Mouse (Mus musculus) left cerebral cortex, adult 9 months (tissue): ENCODE data around the gene Nemp2.
A peak's percentile ranks its signal among the peaks of the same experiment; 100 is the strongest.

Experiments used
- DNase-seq, 2 experiments: peaks; one replicate each; pipeline ENCODE4 v3.0.0; 2022; ENCODE audit warnings: low spot score in 2 of 2

Gene Nemp2

GRCm38 (mm10) chr1:52630248-52630936, at the start of gene Nemp2:
Gene Nemp2, plus strand, starts transcription at chr1:52630703.
- DNase-seq, result peak; percentile 68 to 95

- no peak for DNase-seq
Measured at GRCm38 (mm10) chr1:52581744-52582143, 48.8 kb upstream of the Nemp2 start.

GRCm38 (mm10) chr1:52582866-52583265, 47.6 kb upstream of the Nemp2 start:
- DNase-seq, result no peak

GRCm38 (mm10) chr1:52596982-52597646, 33.4 kb upstream of the Nemp2 start:
- peak; percentile 35 to 78 for DNase-seq

GRCm38 (mm10) chr1:52597761-52598160, 32.7 kb upstream of the Nemp2 start:
- DNase-seq, result peak; percentile 5 to 70

- DNase-seq, result no peak
Measured at GRCm38 (mm10) chr1:52598361-52598760, 32.1 kb upstream of the Nemp2 start.

GRCm38 (mm10) chr1:52601496-52601895, 29.0 kb upstream of the Nemp2 start:
- DNase-seq, result peak in 1 of 2 experiments; percentile 20

GRCm38 (mm10) chr1:52607700-52608099, 22.8 kb upstream of the Nemp2 start:
- DNase-seq, result no peak

GRCm38 (mm10) chr1:52608486-52608885, 22.0 kb upstream of the Nemp2 start:
- DNase-seq, result no peak

GRCm38 (mm10) chr1:52618217-52618616, 12.3 kb upstream of the Nemp2 start:
- no peak for DNase-seq

GRCm38 (mm10) chr1:52620442-52620841, 10.1 kb upstream of the Nemp2 start:
- no peak for DNase-seq

GRCm38 (mm10) chr1:52630937-52631299, 415 bp downstream of the Nemp2 start:
- DNase-seq, result no peak

- no peak for DNase-seq
Measured at GRCm38 (mm10) chr1:52631570-52631969, 1.1 kb downstream of the Nemp2 start.

- no peak for DNase-seq
Measured at GRCm38 (mm10) chr1:52634251-52634650, 3.7 kb downstream of the Nemp2 start.

GRCm38 (mm10) chr1:52635932-52636331, 5.4 kb downstream of the Nemp2 start:
- no peak for DNase-seq

- DNase-seq, result no peak
Measured at GRCm38 (mm10) chr1:52638101-52638500, 7.6 kb downstream of the Nemp2 start.

- no peak for DNase-seq
Measured at GRCm38 (mm10) chr1:52639090-52639489, 8.6 kb downstream of the Nemp2 start.

- no peak for DNase-seq
Measured at GRCm38 (mm10) chr1:52640266-52640665, 9.8 kb downstream of the Nemp2 start.

GRCm38 (mm10) chr1:52640736-52641135, 10.2 kb downstream of the Nemp2 start:
- no peak for DNase-seq

GRCm38 (mm10) chr1:52648153-52649027, 17.9 kb downstream of the Nemp2 start:
- DNase-seq, result peak; percentile 36 to 88

- DNase-seq, result no peak
Measured at GRCm38 (mm10) chr1:52650066-52650465, 19.6 kb downstream of the Nemp2 start.

GRCm38 (mm10) chr1:52652601-52653253, 22.2 kb downstream of the Nemp2 start:
- DNase-seq, result no peak
